Mouse (Mus musculus): ENCODE measurements around the gene Sh3gl1. TPM values are rescaled to one million over a fixed set of nuclear protein-coding genes. Genes with fewer than 3 reads are reported as not detected.
A peak's percentile ranks its signal among the peaks of the same experiment; 100 is the strongest.

Gene Sh3gl1
- total and polyA plus RNA-seq, 3 experiments = 29.3 to 39.0 (median 38.0) TPM

DNA sequence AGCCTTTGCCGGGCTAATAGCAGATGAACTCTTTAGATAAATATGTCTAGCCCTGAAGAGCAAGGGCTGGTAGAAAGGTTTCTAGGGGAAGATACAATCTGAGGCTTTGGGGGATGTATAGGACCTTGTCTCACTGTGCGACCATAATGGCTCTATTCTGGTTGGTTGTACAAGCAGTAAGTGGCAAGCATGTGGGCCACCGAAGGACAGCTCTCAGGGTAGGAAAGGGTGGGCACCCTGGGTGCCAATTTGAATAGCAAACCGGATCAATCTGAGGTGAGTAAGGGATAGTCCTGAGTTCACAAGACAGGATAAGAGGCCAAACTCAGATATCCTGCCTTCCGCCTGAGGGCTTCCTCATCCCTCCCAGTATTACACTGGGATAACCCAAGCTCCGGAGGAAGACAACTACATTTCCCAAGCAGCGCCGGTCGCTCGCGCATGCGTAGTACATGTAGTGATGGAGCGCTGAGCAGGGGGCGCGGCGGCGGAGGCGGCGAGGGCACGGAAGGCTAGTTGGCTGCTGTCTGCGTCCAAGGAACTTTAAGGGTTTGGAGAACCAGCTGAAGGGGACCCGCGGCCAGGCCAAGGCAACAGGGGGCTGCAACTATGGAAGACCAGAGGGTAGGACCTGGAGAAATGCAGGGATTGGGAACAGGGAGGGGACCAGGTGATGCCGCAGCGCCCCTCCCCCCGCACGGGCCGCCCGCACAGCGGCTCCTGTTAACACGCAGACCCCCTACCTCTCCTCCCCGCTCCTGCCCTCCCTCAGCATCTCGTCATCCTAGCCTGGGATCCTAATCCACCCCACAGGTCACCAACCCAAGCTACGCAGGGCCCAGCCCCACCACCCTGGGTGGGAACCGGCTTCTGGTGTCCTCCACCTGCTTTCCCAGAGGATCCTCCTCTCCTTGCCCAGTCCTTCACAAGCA lies 50.1 kb downstream of the Sh3gl1 start, which contains the start of gene Fsd1:
TSS of gene Fsd1 (plus strand) at position 480 of the 932 bp plus-strand sequence.
- H3K9me3 ChIP-seq (replicated peaks; ENCODE audit: low read length) = peaks cover 4% of the 10 kb centered on the region
- no peaks in the 10 kb centered on the region for H3K36me3 ChIP-seq (replicated peaks in 1 of 2; ENCODE audit: control insufficient read depth in 1 of 2, insufficient read depth in 1 of 2, low read length in 1 of 2)
- TF ChIP-seq NRF1 (IDR thresholded peaks at IDR 0.05; ENCODE audit: low read depth, low read length) = peak; percentile 81
- TF ChIP-seq MAZ (IDR thresholded peaks at IDR 0.05; ENCODE audit: low read depth, low read length) = no peak
- peak; percentile 65 for TF ChIP-seq HCFC1 (IDR thresholded peaks at IDR 0.05; ENCODE audit: low read depth, low read length)
- no peak for TF ChIP-seq MEF2A (IDR thresholded peaks at IDR 0.05; ENCODE audit: borderline replicate concordance, low read depth, low read length)
- DNase-seq (ENCODE audit: extremely low read depth) = no peak
- H3K27ac ChIP-seq (ENCODE audit: insufficient read depth, low read depth) = no peak within 1 kb of the TSS
- dilution Hi-C loops (cut with MboI; ENCODE audit: extremely low pct_ligation_motif_present, extremely low pct_unique_long_range_greater_than_20kb, low sequenced_read_pairs) = no loop called here
- no peak within 1 kb of the TSS for H3K4me3 ChIP-seq (replicated peaks in 1 of 3; ENCODE audit: low read depth in 2 of 3, low read length in 2 of 3, poor library complexity in 1 of 3)
- H3K27me3 ChIP-seq (replicated peaks) = peaks cover 69% of the 10 kb centered on the region
- H3K9ac ChIP-seq (ENCODE audit: insufficient read depth, low read depth) = no peak within 1 kb of the TSS
- no peaks in the 10 kb centered on the region for H3K4me1 ChIP-seq (ENCODE audit: control insufficient read depth in 1 of 2, insufficient read depth in 2 of 2)
- in situ Hi-C loops (cut with MboI; ENCODE audit: low pct_ligation_motif_present, low pct_unique_long_range_greater_than_20kb, low sequenced_read_pairs) = no loop called here
- H3K79me2 ChIP-seq (replicated peaks; ENCODE audit: control insufficient read depth, extremely low read depth, insufficient read depth, poor library complexity, severe bottlenecking) = no peaks in the 10 kb centered on the region
- H3K4me2 ChIP-seq (ENCODE audit: insufficient read depth, low read depth, poor library complexity, severe bottlenecking) = peak within 1 kb of the TSS; percentile 46; the same call in 1 of the 2 replicates

DNA sequence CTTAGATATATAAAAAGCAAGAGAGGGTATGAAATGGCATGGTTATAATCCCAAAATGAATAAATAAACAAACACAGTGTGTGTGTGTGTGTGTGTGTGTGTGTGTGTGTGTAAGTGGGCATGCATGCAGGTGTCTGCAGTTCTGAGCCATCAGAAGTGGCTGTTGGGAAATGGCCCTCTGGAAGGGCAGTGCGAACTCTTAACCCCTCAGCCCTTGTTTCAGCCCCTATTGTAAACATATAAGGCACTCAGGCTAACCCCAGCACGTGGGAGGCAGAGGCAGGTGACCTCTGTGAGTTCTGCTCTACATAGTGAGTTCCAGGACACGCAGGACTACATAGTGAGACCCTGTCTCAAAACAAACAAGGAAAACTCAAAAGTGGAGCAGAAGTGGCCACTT lies 59.1 kb downstream of the Sh3gl1 start:
- dilution Hi-C loops (cut with MboI; ENCODE audit: extremely low pct_ligation_motif_present, extremely low pct_unique_long_range_greater_than_20kb, low sequenced_read_pairs) = no loop called here
- in situ Hi-C loops (cut with MboI; ENCODE audit: low pct_ligation_motif_present, low pct_unique_long_range_greater_than_20kb, low sequenced_read_pairs) = no loop called here
- H3K4me3 ChIP-seq (replicated peaks in 1 of 3; ENCODE audit: low read depth in 2 of 3, low read length in 2 of 3, poor library complexity in 1 of 3) = no peak overlapping the region
- peaks cover 3 to 13% of the 10 kb centered on the region in 2 experiments; a peak in 3 of 4 replicates for H3K4me1 ChIP-seq (ENCODE audit: control insufficient read depth in 1 of 2, insufficient read depth in 2 of 2)
- H3K4me2 ChIP-seq (ENCODE audit: insufficient read depth, low read depth, poor library complexity, severe bottlenecking) = no peak overlapping the region
- no peak for DNase-seq (ENCODE audit: extremely low read depth)
- H3K36me3 ChIP-seq (replicated peaks in 1 of 2; ENCODE audit: control insufficient read depth in 1 of 2, insufficient read depth in 1 of 2, low read length in 1 of 2) = no peaks in the 10 kb centered on the region
- TF ChIP-seq POLR2AphosphoS2 (IDR thresholded peaks at IDR 0.05; ENCODE audit: low read depth, low read length) (no peak), EP300 (IDR thresholded peaks at IDR 0.05; ENCODE audit: low read length) (no peak), RAD21 (IDR thresholded peaks at IDR 0.05; ENCODE audit: low read depth, low read length) (no peak), UBTF (IDR thresholded peaks at IDR 0.05; ENCODE audit: low read depth, low read length) (no peak), ZC3H11A (IDR thresholded peaks at IDR 0.05; ENCODE audit: low read depth, low read length) (no peak), CHD2 (IDR thresholded peaks at IDR 0.05; ENCODE audit: low read length) (no peak), NELFE (IDR thresholded peaks at IDR 0.05; ENCODE audit: low read depth, low read length) (no peak), SIN3A (IDR thresholded peaks at IDR 0.05; ENCODE audit: low read length) (no peak), KAT2A (IDR thresholded peaks at IDR 0.05; ENCODE audit: insufficient replicate concordance, low read length) (no peak)
- H3K79me2 ChIP-seq (replicated peaks; ENCODE audit: control insufficient read depth, extremely low read depth, insufficient read depth, poor library complexity, severe bottlenecking) = no peaks in the 10 kb centered on the region
- peaks cover 2% of the 10 kb centered on the region for H3K9me3 ChIP-seq (replicated peaks; ENCODE audit: low read length)
- H3K27ac ChIP-seq (ENCODE audit: insufficient read depth, low read depth) = no peak overlapping the region
- no peak overlapping the region for H3K9ac ChIP-seq (ENCODE audit: insufficient read depth, low read depth)
- peaks cover 15% of the 10 kb centered on the region for H3K27me3 ChIP-seq (replicated peaks)
